Mouse (Mus musculus): ENCODE data around the gene Tmem237.

Gene Tmem237

DNA sequence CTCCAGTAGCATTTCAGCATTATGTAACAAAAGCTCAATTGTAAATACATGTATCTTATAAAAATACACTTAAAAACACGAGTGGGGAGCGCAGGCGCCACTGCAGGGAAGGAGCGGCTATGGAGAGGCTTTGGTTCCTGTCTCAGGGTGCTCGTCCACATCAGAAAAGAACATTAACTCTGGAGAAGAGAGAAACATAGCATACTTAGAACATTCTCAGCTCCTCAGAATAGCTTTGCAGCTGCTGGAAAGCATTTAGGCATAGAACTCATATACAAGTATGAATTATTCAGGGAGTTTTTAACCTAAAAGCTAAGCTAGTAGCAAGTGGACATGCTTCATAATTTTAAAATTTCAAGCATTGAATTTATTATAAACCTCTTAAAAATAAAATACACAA is 19.2 kb downstream of the Tmem237 start:
- no peak for DNase-seq (ENCODE audit: low spot score in 2 of 2)

GRCm38 (mm10) chr1:59094705-59095104 is 25.5 kb downstream of the Tmem237 start, which contains the start of gene C2cd6:
Gene C2cd6 (minus strand): TSS chr1:59094900.
- no peak for DNase-seq (ENCODE audit: low spot score in 2 of 2)

DNA sequence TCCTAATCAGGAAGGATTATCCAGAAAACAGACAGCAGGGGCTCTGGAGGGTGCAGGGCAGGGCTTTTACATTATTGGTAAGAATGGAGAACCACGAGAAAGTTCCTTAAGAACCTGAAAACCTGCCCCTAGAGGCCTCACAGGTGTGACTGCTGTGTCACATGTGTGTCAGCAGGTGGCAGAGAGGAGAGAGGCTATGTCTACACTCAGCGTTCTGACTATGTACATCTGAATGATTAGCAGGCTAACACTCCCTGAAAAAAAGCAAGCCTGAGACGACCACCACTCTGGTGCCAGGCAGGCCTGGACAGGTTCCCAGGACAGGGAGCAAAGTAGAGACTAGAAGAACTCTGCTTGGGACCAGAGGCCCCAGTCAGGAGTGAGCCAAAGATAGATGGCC is 49.3 kb downstream of the Tmem237 start:
- DNase-seq (ENCODE audit: low spot score in 2 of 2): no peak

GRCm38 (mm10) chr1:59067976-59068375 is 52.2 kb downstream of the Tmem237 start:
- no peak for DNase-seq (ENCODE audit: low spot score in 2 of 2)

GRCm38 (mm10) chr1:59063697-59064096 is 56.5 kb downstream of the Tmem237 start:
- no peak for DNase-seq (ENCODE audit: low spot score in 2 of 2)

DNA sequence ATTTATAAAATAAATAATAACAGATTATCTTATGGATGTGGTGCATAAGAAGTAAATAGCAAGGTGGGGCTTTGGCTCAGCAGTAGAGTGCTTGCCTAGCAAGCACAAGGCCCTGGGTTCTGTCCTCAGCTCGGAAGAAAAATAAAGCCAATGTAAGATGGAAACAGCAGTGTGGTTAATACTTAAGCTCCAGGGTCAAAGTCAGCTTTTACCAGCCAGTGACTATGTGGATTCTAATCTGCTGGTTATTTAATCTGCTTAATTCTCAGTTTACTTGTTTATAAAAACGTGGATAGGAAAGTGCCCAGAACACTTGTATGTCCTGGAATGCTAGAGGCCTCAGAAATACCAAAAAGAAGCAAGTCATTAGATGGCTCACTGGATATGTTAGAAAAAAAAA is 63.3 kb downstream of the Tmem237 start:
- DNase-seq (ENCODE audit: low spot score in 2 of 2): no peak

DNA sequence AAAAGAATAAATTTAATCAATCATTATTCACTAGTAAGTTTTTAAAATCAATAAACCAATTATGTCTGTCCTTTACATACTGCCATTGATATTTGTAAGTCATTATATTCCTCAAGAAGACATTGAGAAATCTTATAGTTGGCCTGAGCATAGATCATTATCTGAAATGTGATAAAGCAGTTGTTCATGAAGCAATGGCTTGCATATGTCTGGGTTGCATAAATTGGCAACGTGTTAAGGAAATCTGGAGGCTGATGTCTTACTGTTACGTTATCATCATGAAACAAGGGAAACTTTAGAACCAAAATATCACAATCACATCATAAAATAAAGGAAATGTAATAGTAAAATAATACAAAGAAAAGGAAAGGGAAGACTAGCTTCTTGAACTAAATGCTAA is 68.9 kb downstream of the Tmem237 start:
- DNase-seq (ENCODE audit: low spot score in 2 of 2): no peak

Data from urinary bladder, postnatal 4 days (tissue).